Mouse (Mus musculus): ENCODE measurements around the gene Zcchc17.

Gene Zcchc17

DNA sequence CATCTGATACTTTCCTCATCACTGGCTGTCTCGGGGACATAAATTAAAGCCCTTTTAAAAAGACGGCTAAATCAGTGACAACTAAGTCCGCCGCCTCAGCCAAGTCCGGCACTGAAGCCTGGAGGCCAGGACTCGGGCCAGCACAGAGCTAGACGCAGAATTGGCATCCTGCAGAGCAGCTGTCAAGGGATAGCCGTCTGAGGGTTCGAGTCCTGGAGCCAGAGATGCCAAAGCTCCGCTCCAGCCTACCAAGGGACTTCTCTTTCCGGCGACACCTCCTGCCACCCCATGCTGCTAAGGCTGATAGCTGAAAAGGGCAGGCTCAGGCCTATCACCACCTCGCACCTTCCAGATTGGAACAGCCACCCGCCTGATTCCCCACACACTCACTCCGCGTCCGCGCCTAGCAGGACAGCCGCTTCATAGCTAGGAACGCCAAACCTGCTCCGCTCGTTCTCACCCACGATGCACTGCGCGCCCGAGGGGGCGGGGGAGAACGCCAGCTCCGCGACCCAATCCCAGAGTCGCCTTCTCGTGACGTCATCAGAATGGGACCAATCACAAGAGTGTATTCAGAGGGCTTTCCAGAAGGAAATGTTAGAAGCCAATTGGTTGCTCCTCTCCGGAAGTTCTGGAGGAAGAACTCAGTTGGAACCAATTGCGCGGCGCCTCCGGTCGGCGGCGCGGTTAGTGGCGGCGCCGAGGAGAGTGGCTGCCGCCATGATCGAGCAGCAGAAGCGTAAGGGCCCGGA, at the start of gene Zcchc17, which contains the start of gene Snrnp40:
Gene Zcchc17, minus strand, starts transcription at position 458 of the 752 bp plus-strand sequence.
Gene Snrnp40, plus strand, starts transcription at position 647 of the 752 bp plus-strand sequence.
- peak; percentile 94 to 97 for DNase-seq (ENCODE audit: low spot score in 2 of 2)

DNA sequence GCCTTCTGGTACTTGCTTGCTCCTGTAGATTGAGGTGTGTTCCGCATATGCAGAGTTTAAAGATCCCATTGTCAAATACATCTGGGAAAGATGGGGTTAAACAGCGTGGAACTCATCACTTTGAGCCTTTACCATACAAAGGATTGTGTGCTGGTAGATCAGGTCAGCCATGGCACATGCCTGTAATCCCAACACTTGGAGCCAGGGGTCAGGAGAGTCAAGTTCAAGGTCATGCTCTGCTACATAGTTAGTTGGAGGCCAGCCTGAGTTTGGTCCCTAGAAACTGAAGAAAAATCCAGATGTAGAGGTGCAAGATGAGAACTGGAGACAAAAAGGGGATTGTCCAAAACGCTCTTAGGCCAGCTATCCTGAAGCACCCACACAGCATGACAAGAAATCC, 31.5 kb upstream of the Zcchc17 start:
- DNase-seq (ENCODE audit: low spot score in 2 of 2), result no peak

DNA sequence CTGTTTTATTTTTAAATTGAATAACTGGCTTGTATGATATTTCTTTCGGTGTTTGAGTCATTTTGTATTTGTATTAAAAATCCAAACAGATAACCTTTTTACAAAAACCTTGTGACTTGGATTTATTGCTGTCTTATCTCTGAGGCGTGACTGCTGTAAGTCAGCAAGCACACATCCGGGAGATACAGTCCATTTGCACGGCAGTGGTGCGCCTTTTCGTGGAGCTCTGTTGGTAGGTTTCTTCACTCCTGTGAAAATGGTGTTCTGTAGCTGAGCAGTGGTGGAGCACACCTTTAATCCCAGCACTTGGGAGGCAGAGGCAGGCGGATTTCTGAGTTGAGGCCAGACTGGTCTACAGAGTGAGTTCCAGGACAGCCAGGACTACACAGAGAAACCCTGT, 30.2 kb upstream of the Zcchc17 start:
- no peak for DNase-seq (ENCODE audit: low spot score in 2 of 2)

DNA sequence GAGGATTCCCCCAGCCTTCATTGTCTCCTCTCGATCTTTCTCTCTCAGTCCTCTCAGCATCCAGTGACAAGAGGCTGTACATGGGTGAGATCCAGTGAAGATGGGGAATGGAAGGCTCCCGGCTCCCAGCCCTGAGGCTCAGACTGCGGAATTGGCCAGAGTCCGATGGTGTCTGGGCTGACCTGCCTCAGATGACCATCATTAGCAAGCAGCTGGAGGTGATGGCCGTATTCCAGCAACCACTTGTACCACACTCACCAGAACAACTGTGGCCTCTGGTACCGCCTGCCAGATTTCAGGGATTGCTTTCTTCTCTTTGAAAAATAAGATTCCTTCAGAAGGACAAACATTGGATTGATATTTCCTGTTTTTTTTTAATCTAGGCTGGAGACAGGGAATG, 29.8 kb upstream of the Zcchc17 start:
- no peak for DNase-seq (ENCODE audit: low spot score in 2 of 2)

DNA sequence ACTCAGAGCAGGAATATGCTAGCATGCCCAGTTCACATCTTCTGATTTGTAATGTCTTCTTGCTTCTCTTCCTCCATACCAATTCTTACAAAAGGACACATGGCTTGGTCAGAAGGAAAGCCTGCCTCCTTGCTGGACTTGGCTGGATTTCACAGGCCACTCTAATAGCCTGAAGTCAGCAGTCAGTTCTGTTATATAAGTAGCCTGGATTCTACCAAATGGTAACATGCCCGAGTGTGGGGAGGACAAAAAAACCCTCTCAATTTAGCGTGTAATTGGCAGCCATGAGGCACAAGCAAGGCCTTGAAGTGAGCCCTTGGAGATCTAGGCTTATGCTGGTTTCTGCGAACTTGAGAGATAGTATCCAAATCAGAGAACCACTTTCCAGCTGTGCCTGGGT, 27.5 kb upstream of the Zcchc17 start:
- DNase-seq (ENCODE audit: low spot score in 2 of 2), result no peak

DNA sequence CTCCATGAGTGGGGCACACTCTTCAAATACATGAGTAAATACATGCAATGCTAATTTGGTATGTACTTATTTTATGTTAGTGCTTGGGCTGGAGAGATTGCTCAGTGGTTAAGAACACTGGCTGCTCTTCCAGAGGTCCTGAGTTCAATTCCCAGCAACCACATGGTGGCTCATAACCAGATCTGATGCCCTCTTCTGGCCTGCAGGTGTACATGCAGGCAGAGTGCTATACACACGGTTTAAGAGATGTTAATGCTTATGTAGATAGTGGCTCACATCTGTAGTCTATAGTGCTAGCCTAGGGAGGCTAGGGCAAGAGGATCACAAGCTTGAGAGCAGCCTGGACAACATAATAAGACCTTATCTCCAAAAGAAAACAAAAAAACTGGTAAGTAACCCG, 20.7 kb upstream of the Zcchc17 start:
- no peak for DNase-seq (ENCODE audit: low spot score in 2 of 2)

DNA sequence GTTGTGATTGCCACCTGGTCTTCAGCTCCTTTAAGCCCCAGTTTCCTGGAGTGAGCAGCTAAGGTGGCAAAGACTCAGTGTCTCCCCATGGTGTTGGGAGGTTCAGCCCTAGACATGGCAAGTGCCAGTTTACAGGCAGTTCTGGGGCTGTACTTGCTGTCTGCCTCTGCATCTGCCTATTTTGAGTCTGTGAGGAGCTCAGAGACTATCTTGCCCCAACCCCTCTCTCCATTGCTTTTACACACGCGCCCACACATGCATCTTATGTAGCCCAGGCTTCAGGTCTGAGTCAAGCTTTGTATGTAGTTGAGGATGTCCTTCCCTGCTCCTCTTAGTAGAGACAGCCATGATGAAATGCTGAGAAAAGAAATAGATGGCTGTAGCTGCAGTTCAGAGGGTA, 19.4 kb upstream of the Zcchc17 start:
- DNase-seq (ENCODE audit: low spot score in 2 of 2), result no peak

DNA sequence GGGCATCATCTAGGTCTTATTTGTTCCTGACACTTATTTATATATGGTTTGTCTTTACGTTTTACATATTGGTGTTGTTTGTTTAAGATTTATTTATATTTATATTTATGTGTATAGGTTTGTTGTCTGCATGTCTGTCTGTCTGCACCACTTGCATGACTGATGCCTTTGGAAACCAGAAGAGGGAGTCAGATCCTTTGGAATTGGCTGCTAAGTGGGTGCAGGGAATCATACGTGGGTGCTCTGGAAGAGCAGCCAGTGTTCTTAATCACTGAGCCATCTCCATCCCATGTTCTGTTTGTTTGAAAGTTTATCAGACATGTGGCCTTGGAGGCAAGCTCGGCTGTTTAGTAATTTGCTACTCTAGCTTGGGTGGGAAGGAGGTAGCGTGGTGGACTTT, 17.8 kb upstream of the Zcchc17 start:
- DNase-seq (ENCODE audit: low spot score in 2 of 2), result no peak

DNA sequence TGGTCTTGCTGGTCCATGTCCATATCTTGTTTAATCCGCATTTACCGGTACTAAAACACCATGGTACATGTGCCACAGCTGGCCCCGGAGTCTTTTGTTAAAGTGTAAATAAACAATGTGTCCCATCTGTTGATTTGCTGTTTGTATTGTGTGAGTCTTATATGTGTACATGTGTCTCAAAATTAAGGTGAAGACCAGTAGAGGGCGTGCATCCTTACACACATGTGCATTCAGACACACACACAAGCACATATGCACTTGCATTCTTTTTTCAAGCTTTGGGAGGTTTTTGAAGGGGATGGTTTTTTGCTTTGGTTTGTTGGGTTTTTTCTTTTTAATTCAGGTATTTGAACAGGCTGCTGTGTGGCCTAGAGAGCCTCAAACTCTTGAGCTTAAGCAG, 16.9 kb upstream of the Zcchc17 start:
- DNase-seq (ENCODE audit: low spot score in 2 of 2), result no peak

DNA sequence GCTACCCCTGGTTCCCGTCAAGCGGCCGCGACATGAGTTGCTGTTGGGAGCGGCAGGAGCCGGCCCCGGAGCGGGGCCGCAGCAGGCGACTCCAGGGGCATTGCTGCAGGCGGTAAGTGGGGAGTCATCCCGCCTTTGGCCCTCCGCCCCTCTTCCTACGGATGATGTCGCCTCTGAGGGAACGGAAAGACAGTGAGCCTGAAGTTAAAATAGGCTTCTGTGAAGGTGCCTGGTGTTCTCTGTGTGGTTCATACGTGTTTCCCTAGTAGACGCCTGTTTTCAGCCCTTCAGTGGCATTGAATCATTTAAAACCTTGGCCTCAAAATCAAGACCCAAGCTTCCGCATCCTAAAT, 471 bp upstream of the Zcchc17 start:
- no peak for DNase-seq (ENCODE audit: low spot score in 2 of 2)

DNA sequence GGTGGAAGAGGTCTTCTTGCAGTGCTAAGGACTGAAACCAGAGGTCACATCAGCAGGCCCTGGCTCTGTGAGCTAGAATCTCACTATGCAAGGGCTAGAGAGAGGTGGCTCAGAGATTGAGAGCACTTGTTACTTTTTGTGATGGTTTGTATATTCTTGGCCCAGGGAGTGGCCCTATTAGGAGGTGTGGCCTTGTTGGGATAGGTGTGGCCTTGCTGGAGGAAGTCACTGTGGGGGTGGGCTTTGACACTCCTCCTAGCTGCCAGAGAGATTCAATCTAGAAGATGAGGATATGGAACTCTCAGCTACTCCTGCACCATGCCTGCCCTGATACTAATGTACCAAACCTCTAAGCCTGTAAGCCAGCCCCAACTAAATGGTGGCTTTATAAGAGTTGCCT, 1.8 kb downstream of the Zcchc17 start:
- no peak for DNase-seq (ENCODE audit: low spot score in 2 of 2)

DNA sequence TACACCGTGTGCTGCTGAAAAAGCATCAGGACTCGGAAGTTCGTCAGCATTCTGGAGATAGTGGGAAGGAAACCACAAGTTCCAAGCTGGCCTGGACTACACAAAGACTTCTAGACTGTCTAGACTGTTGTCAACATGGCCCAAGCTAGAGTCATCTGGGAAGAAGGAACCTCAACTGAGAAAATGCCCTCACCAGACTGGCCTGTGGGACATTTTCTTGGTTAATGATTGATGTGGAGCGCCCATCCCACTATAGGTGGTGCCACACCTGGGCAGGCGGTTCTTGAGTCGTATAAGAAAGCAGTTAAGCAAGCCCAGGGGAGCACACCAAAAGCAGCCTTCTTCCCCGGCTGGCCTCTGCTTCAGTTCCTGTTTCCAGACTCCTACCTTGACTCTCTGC, 7.2 kb downstream of the Zcchc17 start:
- no peak for DNase-seq (ENCODE audit: low spot score in 2 of 2)

DNA sequence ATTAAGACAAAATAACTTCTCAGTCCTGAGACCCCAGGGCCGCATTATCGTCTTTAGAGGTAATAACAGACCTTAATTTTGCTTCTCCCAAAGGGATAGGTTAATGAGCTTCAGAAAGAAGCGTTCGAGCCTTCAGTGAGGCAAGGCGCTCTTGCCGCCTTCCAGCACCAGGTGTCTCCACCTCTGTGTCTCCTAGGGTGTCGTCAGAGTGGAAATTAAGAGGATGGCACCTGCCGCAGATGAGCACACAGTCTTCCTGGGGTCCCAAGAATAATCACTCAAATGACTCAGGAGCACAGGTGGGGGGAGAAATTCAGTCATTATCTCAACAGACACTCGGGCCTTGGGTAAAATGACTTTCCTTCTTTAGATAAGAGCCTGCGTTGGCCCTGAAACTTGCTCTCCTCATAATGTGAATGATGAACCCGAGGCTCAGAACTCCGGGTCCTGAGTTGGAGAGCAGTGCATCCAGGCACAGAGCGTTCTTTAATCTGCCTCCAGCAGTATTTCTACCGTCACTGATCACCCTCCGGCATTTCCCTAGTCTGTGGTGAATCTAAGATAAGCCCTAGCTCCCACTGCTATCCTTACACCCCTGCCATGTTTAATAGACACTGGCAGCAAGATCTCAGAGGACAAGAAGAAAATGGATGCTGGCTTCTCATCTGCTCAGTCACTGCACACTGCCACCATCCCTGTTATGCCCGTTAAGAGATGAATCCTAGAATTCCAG, 8.9 kb downstream of the Zcchc17 start:
- no peak for DNase-seq (ENCODE audit: low spot score in 2 of 2)

DNA sequence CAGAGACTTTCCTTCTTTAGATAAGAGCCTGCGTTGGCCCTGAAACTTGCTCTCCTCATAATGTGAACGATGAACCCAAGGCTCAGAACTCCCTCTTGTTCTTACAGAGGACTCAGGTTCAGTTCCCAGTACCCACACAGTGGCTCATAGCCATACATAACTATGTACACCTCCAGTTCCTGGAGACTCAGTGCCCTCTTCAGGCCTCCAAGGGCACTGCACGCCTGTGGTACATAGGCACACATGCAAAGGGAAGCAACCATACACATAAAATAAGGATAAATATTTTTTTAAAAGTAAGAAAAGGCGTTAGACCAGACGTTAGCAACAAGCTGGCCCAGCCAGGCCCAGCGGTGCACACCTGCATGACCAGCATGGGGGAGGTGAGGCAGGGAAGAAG, 10.1 kb downstream of the Zcchc17 start:
- DNase-seq (ENCODE audit: low spot score in 2 of 2), result no peak

DNA sequence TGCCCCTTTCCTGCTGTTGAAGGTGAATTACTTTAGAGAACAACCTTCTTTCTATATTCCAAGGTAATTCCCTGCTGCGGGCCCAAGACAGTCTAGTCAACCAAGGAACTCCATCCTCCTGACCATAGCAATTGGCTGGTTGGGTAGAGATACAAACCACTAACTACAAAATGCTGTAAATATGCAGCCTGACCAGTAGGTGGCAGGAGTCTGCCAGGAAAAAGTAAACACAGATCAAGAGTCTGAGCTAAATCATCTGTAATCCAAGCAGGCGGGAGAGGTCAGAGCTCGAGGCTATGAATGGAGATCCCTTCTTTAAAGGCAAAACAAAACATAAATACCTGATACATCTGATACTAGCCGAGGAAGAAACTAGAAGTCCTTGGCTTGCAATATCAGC, 18.1 kb downstream of the Zcchc17 start:
- DNase-seq (ENCODE audit: low spot score in 2 of 2), result peak in 1 of 2 experiments; percentile 17

DNA sequence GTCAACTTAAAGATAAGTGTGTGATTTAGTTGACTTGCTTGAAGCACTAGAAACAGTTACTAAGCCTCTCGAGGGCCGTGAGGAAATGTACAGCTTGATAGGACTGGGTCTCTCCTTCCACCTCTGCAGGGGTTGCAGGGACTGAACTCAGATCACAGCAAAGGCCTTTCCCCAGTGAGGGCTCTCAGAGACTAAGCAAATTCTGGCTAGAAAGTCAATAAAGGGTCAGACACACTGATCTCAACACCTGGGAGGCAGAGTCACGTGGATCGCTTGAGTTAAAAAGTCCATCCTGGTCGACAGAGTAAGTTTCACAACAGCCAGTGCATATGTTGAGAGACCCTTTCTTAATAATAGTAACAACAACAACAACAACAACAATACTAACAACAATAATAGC, 23.9 kb downstream of the Zcchc17 start:
- DNase-seq (ENCODE audit: low spot score in 2 of 2), result no peak

DNA sequence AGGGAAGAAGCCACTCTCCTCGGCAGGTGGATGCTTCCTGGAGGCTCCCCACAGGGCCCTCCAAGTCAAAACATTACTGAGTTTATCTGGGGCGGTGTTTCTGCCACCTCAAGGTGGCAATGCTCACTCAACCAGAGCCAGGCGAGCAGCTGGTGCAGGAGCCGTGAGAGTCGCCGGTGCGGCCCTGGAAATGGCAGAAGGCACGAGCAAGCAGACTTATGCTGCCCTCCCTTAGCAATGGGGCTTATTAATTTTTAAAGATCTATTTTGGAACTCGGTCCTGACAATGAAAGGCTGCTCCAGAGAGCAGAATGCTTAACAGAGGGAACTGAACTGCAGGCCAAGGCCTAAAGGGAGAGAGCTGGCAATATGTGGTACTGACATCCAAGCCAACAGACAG, 32.4 kb downstream of the Zcchc17 start:
- DNase-seq (ENCODE audit: low spot score in 2 of 2), result no peak

DNA sequence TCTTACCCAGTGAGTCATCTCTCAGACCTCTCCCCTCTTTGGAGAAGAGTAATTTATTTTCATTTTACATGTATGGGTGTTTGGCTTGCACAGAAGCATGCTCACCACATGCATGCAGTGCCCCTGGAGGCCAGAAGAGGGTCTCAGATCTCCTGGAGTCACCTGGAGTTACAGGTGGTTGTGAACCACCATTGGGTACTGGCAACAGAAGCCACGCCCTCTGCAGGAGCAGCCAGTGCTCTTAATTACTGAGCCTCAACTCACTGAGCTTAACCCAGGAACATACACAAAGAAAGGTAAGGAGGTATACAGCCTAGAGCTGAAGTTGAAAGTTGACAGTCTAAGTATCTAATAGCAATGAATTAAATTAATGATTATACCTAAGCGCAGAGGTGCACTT, 34.3 kb downstream of the Zcchc17 start:
- DNase-seq (ENCODE audit: low spot score in 2 of 2), result no peak

DNA sequence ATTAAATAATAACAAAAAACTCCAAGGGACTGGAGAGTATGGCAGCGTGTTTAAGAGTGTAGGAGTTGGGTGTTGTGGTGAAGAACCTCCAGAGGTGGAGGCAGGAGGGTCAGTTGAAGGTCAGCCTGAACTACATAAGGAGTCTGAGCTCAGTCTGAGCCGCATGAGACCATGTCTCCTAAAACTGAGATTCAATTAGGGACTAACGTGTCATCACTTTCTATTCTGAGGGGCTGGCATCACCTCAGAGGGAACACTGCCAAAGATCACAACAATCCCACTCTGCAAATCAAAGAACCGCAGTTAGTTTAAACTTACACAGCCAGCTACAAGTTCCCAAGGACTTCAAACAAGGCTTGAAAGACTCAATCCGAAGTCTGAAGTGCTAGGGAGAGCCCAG, 36.1 kb downstream of the Zcchc17 start:
- DNase-seq (ENCODE audit: low spot score in 2 of 2), result no peak

DNA sequence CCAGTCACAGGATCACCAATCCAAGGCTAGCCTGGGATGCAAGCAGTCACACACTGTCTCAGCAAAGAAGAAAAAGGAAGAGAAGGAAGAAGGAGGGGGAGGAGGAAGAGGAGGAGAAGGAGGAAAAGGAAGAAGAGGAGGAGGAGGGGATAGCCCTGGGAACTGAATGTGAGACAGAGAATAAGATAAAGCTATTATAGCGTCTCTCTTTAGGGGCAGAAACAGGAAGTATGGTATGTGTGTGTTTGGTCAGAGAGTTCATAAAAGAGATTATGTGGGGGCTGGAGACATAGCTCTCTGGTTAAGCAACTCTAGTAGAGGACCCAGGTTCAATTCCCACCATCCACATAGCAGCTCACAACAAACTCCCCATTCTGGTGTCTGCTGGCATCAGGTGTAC, 36.6 kb downstream of the Zcchc17 start:
- no peak for DNase-seq (ENCODE audit: low spot score in 2 of 2)

DNA sequence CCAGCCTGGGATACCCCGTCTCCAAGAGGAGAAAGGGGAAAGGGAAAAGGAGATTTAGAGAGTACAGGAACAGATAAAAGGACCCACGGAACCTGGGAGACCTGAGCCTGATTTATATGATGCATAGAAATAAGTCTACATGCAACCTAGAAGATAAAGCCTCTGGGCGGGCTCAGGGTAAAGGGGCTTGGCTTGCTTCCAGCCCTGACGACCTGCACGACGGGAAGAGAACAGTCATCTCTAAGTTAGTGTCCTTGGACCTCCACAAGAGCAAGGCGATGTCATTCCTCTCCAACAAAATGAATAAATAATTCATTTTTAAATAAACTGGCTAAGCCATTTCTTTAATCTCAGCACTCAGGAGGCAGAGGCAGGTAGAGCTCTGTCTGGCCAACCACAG, 37.2 kb downstream of the Zcchc17 start:
- no peak for DNase-seq (ENCODE audit: low spot score in 2 of 2)

DNA sequence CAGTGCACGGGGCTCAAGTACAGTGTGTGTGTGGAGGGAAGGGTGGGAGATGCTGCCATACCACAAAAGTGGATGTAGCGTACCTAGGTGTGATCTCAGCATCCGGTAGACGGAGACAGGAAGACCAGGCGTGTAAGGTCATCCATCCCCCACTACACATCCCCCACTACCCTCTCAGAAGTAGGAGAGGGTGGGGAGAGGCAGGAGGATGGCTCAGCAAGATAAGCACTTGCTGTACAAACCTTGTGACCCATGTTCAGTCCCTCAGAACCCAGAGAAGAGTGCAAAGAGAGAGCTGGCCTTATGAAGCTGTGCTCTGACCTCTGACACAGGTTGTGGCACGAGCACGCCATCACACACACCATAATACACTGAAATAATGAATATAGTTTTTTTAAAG, 38.1 kb downstream of the Zcchc17 start:
- no peak for DNase-seq (ENCODE audit: low spot score in 2 of 2)

DNA sequence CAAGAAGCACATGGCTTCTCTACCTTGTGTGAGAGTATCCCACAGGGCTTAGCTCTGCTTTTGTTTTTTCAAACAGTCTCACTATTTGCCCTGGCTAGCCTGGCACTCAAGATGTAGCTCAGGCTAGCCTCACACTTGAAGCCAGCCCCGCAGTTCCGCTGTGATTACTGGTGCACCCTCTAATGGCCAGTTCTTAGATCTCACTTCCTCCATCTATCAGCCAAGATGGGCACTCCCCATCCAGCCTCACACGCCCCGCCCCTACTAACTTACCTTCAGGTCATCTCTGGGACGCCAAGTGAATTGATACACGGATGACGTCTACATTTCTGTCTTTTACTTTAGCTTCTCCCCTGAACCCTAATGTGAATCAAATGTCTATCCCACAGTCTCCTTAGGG, 40.2 kb downstream of the Zcchc17 start:
- no peak for DNase-seq (ENCODE audit: low spot score in 2 of 2)

DNA sequence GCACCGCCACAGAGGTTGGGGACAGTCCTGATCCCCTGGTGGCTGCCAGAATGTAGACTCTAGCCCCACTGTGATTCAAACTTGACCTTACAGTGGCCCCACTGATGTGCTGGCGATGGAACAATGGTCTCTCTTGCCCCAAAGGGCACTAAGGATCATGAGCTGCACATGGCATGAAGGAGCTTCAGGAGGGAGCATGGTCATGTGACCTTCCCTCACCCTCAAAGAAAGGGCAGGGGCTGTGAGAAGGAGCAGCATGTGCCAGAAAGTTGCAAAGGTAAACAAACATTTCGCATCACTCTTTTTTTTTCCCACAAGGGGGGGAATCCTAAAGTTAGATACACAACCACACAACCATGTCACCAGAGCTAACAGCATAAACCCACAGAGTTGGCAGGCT, 41.6 kb downstream of the Zcchc17 start:
- no peak for DNase-seq (ENCODE audit: low spot score in 2 of 2)

Measured in frontal cortex, postnatal 25 days (tissue).